Mouse (Mus musculus) limb, embryonic 10.5 days (tissue): ENCODE data around the gene Hand1. TPM values are rescaled to one million over a fixed set of nuclear protein-coding genes. Genes with fewer than 3 reads are reported as not detected.

Experiments used
- DNase-seq: peaks from one replicate; pipeline ENCODE4 v3.0.0-alpha.2; 2017; ENCODE audit warnings: low spot score
- H3K27ac ChIP-seq: fragments of 300-500 bp; sonication (generic); 2 replicates; pipeline ENCODE4 v1.5.1; 2016; ENCODE audit warnings: mild to moderate bottlenecking
- H3K27me3 ChIP-seq: fragments of 300-500 bp; sonication (generic); 2 replicates; pipeline ENCODE4 v1.6.1; 2016; ENCODE audit warnings: low read depth, mild to moderate bottlenecking; ENCODE audit not compliant: poor library complexity, severe bottlenecking
- H3K36me3 ChIP-seq: fragments of 300-500 bp; sonication (generic); 2 replicates; pipeline ENCODE4 v1.6.1; 2016; ENCODE audit warnings: mild to moderate bottlenecking, moderate library complexity
- H3K4me1 ChIP-seq: fragments of 300-500 bp; sonication (generic); 2 replicates; pipeline ENCODE4 v1.6.1; 2016
- H3K4me3 ChIP-seq: fragments of 300-500 bp; sonication (generic); 2 replicates; pipeline ENCODE4 v1.5.1; 2016; ENCODE audit warnings: mild to moderate bottlenecking, moderate library complexity
- H3K9me3 ChIP-seq: fragments of 300-500 bp; sonication (generic); replicated peaks from 2 replicates; pipeline ENCODE4 v1.6.1; 2016; ENCODE audit warnings: mild to moderate bottlenecking
- WGBS: fragments of 180-500 bp; shearing (Covaris S2); methylation state at CpG from one replicate; pipeline ENCODE4 v1.1.7; 2016; 5-methylcytosine and 5-hydroxymethylcytosine counted together
- polyA plus RNA-seq: library from polyadenylated mRNA; unstranded; fragments of >200 nt; fragmentation: Nextera tagmentation; extraction: Ambion mirVana; gene quantifications from 2 replicates; pipeline ENCODE4 v1.2.1, GENCODE M21; 2016

Gene Hand1
- polyA plus RNA-seq, 1 experiment from 2014 or later: 3.3 TPM

DNA sequence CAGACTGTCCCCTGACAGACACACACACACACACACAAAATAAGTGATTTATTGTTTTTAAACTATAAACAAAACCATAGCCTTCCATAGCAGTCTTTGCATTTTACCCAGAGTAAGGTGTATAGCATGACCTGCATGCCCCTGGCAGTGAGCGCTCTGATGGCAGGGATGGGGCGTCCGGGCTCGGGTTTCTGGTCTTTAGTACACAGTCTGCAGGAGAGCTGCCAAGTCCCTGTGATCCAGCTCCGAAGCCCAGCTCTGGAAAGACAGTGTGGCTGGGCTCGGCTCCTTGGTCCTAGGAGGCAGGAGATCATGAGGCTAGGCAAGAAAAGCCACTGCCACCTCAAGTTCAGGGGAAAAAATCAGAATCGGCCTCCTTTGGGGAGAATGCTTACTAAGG is 21.6 kb downstream of the Hand1 start:
- Histone ChIP-seq H3K4me1 (peaks cover 6% of the 10 kb centered on the region; the same call in 1 of the 2 replicates), H3K27me3 (peaks cover 15% of the 10 kb centered on the region; the same call in 1 of the 2 replicates), H3K4me3 (no peak overlapping the region), H3K27ac (no peak overlapping the region), H3K36me3 (peaks cover 71% of the 10 kb centered on the region), H3K9me3 (no peaks in the 10 kb centered on the region)
- no peak for DNase-seq
- WGBS: 89% methylated on average over 7 of the region's 7 CpGs

DNA sequence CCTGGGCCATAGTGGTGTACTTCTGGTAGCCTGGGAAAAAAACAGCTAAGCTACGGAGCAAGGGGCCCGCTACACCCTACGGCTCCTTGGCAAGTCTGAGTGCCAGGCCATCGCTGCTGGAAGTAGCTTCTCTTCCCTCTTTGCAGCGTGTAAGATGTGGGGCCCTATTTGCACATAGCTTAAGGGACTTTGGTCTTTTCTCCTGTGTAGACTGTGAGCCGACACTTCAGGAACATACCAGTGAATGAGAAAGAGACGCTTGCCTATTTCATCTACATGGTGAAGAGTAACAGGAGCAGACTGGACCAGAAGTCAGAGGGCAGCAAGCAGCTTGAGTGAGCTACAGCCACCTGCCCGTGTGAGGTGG is 22.9 kb downstream of the Hand1 start:
- no peak overlapping the region for H3K4me3 ChIP-seq
- H3K27ac ChIP-seq: no peak overlapping the region
- 91% methylated on average over 8 of the region's 8 CpGs for WGBS
- peaks cover 13% of the 10 kb centered on the region for H3K4me1 ChIP-seq
- peaks cover 6% of the 10 kb centered on the region; the same call in 1 of the 2 replicates for H3K27me3 ChIP-seq
- H3K9me3 ChIP-seq: no peaks in the 10 kb centered on the region
- DNase-seq: no peak
- H3K36me3 ChIP-seq: peaks cover 72% of the 10 kb centered on the region

DNA sequence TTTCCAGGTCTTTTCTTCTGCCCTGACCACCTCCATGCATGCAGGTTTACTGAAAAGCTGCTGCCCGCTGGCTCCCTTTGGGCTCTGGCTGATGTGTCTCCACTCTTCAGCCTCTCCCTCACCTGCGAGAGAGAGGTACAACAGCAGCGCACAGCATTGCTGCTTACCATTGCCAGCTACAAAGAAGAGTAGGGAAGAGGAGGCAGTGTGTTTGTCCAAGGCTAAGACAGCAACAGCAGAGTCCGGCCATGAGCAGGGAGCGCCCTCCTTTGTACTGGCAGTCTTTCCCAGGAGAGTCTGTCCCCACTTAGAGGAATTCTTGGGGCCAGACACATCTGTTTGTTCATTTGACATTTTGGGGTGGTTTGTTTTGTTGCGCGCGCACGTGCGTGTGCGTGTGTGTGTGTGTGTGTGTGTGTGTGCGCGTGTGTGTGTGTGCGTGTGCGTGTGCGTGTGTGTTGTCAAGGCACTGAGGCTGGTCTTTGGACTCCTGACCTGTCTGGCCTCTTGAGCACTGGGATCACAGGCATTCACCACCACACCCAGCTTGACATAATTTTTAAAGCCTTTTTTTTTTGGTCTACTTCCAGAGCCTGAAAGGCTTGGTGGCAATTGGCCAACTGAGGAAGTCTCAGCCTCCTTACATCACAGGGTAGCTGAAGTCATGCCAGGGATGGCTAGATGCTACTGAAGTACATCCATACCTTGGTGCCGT is 23.4 kb downstream of the Hand1 start:
- WGBS: 95% methylated on average over 17 of the region's 17 CpGs
- Histone ChIP-seq H3K36me3 (peaks cover 70% of the 10 kb centered on the region), H3K4me3 (no peak overlapping the region), H3K27me3 (peaks cover under 1% of the 10 kb centered on the region; the same call in 1 of the 2 replicates), H3K27ac (no peak overlapping the region), H3K9me3 (no peaks in the 10 kb centered on the region), H3K4me1 (peaks cover 13% of the 10 kb centered on the region)
- no peak for DNase-seq

DNA sequence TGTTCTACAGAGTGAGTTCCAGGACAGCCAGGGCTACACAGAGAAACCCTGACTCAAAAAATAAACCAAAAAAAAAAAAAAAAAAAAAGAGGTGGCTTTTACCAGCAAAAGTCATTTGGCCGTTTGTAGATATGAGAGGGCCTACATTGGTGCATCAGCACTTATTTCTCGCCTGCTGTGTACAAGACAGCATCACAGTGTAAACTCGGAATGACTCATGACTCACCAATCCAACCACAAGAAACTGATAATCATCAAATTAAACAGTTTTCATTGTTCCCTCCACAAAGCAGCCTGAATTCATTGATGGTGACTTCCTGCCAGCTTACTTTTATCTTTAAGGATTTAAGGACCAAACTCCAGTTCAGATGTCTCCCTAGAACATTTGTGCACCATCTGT is 27.6 kb downstream of the Hand1 start:
- WGBS: 62% methylated on average over 3 of the region's 3 CpGs
- H3K4me3 ChIP-seq: no peak overlapping the region
- DNase-seq: no peak
- H3K36me3 ChIP-seq: peaks cover 39% of the 10 kb centered on the region
- H3K4me1 ChIP-seq: peaks cover 40% of the 10 kb centered on the region
- no peak overlapping the region for H3K27ac ChIP-seq
- H3K9me3 ChIP-seq: no peaks in the 10 kb centered on the region
- H3K27me3 ChIP-seq: no peaks in the 10 kb centered on the region

DNA sequence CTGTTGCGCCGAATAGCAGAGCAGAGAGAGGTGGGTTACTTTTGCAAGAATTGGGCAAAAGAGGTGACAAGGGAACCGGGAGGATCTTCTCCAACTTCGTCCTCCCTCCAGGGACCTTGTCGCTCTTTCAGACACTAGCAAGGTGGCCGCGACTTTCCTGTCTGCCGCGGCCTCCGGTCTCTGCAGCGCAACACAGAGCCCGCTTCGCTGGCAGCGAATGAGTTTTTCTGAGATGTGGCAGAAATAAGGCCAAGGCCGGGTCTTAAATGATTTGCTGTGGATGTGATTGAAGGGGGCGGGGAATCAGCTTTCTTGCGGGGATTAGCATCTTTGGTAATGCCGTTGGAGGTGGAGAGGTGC is 30.1 kb downstream of the Hand1 start:
- peak; percentile 57 for DNase-seq
- WGBS: under 1% methylated on average over 18 of the region's 18 CpGs
- peak overlapping the region; percentile 95 for H3K4me3 ChIP-seq
- peaks cover 14% of the 10 kb centered on the region for H3K36me3 ChIP-seq
- H3K9me3 ChIP-seq: no peaks in the 10 kb centered on the region
- peak overlapping the region; percentile 92 for H3K27ac ChIP-seq
- no peaks in the 10 kb centered on the region for H3K27me3 ChIP-seq
- peaks cover 36% of the 10 kb centered on the region for H3K4me1 ChIP-seq

GRCm38 (mm10) chr11:57801766-57802510 is 30.7 kb downstream of the Hand1 start:
- WGBS: under 1% methylated on average over 79 of the region's 85 CpGs
- no peaks in the 10 kb centered on the region for H3K27me3 ChIP-seq
- peak overlapping the region; percentile 92 for H3K27ac ChIP-seq
- H3K9me3 ChIP-seq: no peaks in the 10 kb centered on the region
- peak overlapping the region; percentile 95 for H3K4me3 ChIP-seq
- H3K4me1 ChIP-seq: peaks cover 35% of the 10 kb centered on the region
- H3K36me3 ChIP-seq: peaks cover 10% of the 10 kb centered on the region
- peak; percentile 76 for DNase-seq

- peak; percentile 97 for DNase-seq
- WGBS: under 1% methylated on average over 64 of the region's 66 CpGs
- Histone ChIP-seq H3K27ac (peak within 1 kb of the TSS; percentile 92), H3K36me3 (peaks cover 2% of the 10 kb centered on the region), H3K9me3 (no peaks in the 10 kb centered on the region), H3K27me3 (no peaks in the 10 kb centered on the region), H3K4me3 (peak within 1 kb of the TSS; percentile 95), H3K4me1 (peaks cover 35% of the 10 kb centered on the region)
Observed at GRCm38 (mm10) chr11:57800971-57801765, 31.4 kb downstream of the Hand1 start, which contains the start of gene Sap30l. Sap30l (plus strand) TSS chr11:57801637.

DNA sequence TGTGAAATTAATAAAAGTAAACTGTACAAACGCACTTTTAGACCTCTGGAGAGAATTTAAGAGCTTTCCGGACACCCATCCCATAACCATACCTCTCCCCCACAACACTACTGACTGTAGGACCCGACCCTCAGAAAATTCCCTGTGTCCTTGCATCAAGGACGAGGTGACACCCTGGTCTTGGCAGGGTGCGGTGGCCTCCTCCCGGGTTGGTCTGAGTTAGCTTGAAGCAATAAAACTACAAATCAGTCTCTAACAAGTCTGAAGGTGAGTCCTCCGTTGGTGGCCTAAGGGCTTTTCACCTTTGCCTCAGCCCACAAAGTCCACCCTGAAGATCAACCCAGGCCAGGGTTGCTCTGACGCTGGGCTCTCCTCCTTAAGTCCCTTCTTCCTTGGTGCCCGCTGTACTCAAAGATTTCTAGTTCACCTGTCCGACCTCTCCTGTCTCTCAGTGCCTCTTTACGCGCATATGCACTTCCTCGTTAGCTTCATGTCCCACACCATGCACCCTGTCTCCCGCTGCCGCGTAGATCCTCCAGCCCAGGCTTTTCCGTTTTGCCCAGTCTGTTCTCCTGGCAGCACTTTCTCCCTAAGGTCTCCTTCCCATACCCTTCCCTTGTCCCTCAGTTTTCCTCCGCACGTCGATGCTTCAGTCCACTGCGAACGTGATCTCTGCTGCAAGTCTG is 32.2 kb downstream of the Hand1 start:
- peaks cover 31% of the 10 kb centered on the region for H3K4me1 ChIP-seq
- H3K27ac ChIP-seq: peak overlapping the region; percentile 92
- 12% methylated on average over 22 of the region's 22 CpGs for WGBS
- H3K4me3 ChIP-seq: peak overlapping the region; percentile 95
- DNase-seq: peak; percentile 49
- no peaks in the 10 kb centered on the region for H3K36me3 ChIP-seq
- no peaks in the 10 kb centered on the region for H3K27me3 ChIP-seq
- H3K9me3 ChIP-seq: no peaks in the 10 kb centered on the region

DNA sequence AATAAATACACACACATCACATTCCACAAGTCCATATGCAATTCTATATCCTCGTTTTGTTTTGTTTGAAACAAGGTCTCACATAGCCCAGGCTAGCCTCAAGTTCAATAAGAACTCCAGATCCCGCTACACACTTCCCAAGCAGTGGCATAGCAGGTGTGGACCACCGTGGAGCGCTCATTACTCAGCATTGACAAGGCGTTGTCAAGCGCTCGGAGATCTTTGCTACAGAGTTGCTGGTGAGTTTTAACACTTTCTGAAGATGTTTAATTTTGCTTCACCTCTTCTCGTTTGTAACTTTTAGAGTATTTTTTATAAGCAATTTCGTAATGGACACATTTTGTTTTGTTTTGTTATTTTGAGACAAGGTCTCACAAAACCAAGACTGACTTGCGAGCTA is 33.2 kb downstream of the Hand1 start:
- H3K9me3 ChIP-seq: no peaks in the 10 kb centered on the region
- peaks cover 33% of the 10 kb centered on the region for H3K4me1 ChIP-seq
- no peak for DNase-seq
- no peak overlapping the region for H3K4me3 ChIP-seq
- H3K27me3 ChIP-seq: no peaks in the 10 kb centered on the region
- no peaks in the 10 kb centered on the region for H3K36me3 ChIP-seq
- WGBS: 80% methylated on average over 10 of the region's 10 CpGs
- H3K27ac ChIP-seq: no peak overlapping the region

DNA sequence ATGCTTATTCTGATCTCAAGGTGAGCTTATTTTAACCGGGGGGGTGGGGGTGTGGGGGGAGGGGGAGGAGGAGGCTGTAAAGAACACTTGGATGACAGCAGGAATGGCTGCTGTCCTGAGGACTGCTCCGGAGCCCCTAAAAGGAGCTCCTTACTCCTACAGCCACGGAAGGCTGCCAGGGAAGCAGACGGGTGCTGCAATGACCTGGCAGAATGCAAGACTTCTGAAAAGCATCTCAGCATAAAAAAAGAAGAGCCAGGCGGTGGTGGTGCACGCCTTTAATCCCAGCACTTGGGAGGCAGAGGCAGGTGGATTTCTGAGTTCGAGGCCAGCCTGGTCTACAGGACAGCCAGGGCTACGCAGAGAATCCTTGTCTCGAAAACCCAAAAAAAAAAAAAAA is 34.8 kb downstream of the Hand1 start:
- 75% methylated on average over 9 of the region's 9 CpGs for WGBS
- peaks cover 24% of the 10 kb centered on the region for H3K4me1 ChIP-seq
- no peak overlapping the region for H3K4me3 ChIP-seq
- no peak for DNase-seq
- H3K27me3 ChIP-seq: no peaks in the 10 kb centered on the region
- no peaks in the 10 kb centered on the region for H3K36me3 ChIP-seq
- no peaks in the 10 kb centered on the region for H3K9me3 ChIP-seq
- no peak overlapping the region for H3K27ac ChIP-seq

GRCm38 (mm10) chr11:57795086-57795485 is 37.5 kb downstream of the Hand1 start:
- WGBS: 37% methylated on average over 6 of the region's 6 CpGs
- H3K9me3 ChIP-seq: no peaks in the 10 kb centered on the region
- H3K4me3 ChIP-seq: no peak overlapping the region
- H3K4me1 ChIP-seq: peaks cover 8% of the 10 kb centered on the region
- H3K27me3 ChIP-seq: no peaks in the 10 kb centered on the region
- H3K27ac ChIP-seq: no peak overlapping the region
- no peaks in the 10 kb centered on the region for H3K36me3 ChIP-seq
- DNase-seq: no peak

DNA sequence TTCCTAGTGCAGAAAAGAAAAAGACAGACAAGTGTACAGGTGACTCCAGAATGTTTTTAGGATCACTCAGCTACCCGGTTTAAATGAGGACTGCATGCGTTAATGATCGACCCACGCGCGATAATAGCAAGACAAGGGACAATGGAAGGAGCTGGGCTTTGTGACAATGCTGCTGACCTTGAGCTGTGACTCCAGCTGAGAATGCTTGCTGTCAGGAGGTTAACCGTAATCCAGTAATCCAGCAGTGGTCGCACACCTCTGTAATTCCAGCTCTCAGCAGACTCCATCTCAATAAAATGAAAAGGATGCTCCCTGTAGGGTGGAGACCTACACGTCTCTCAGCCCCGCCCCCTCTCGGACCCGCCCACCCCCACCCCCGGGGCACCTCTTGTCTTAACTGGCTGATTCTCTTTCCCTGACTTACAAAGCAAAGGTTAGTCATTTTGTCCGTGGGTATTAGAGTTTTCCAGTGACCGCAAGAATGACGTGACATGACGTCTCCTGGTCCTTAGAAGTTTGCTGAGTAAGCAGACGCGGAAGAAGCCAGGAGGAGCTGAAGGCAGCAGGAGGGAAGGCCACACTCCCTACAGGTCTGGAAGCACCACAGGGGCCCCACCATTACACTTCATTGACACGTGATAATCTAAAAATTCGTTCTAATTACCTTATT is 41.6 kb downstream of the Hand1 start:
- Histone ChIP-seq H3K4me3 (no peak overlapping the region), H3K36me3 (no peaks in the 10 kb centered on the region), H3K9me3 (no peaks in the 10 kb centered on the region), H3K27ac (no peak overlapping the region), H3K27me3 (no peaks in the 10 kb centered on the region), H3K4me1 (peaks cover 25% of the 10 kb centered on the region)
- no peak for DNase-seq
- whole genome bisulfite sequencing: 34% methylated on average over 21 of the region's 21 CpGs
